Mouse (Mus musculus): Measurements from ENCODE around the gene Cd6. TPM values are rescaled to one million over a fixed set of nuclear protein-coding genes. Genes with fewer than 3 reads are reported as not detected.
A peak's percentile ranks its signal among the peaks of the same experiment; 100 is the strongest.

Gene Cd6
- total RNA-seq, 2 experiments from 2014 or later: not detected

- intact Hi-C loops (cut with DNase I): no loop called here
- DNase-seq: no peak
- no peak overlapping the region for H3K27ac ChIP-seq
- TF ChIP-seq CTCF (IDR thresholded peaks at IDR 0.05): no peak
- no peak overlapping the region for H3K4me3 ChIP-seq
Observed at GRCm38 (mm10) chr19:10855422-10855821, 25.6 kb upstream of the Cd6 start.

- peak; percentile 39 for DNase-seq
- intact Hi-C loops (cut with DNase I): no loop called here
- H3K27ac ChIP-seq: no peak overlapping the region
- no peak overlapping the region for H3K4me3 ChIP-seq
- TF ChIP-seq CTCF (IDR thresholded peaks at IDR 0.05): no peak
Observed at GRCm38 (mm10) chr19:10847311-10848087, 17.6 kb upstream of the Cd6 start.

DNA sequence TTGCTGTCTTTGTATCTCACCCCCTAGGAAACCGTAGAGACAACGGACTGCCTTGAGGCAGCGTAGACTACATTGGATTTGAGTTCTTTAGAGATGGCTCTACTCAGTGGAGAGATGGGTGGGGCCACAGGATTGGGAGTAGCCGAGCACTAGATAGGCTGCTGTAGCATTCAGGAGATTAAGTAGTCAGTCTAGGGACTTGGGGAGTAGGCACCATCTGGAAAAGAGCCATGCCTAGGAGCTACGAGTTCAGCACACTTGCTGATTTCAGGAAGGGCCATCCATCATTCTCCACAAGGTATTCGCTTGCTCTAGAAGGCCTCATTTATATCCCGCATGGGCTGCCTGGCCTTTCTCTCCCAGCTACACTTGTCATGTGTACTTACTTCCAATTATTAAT is 16.3 kb upstream of the Cd6 start:
- DNase-seq: no peak
- intact Hi-C loops (cut with DNase I): no loop called here
- TF ChIP-seq CTCF (IDR thresholded peaks at IDR 0.05): no peak
- no peak overlapping the region for H3K4me3 ChIP-seq
- no peak overlapping the region for H3K27ac ChIP-seq

DNA sequence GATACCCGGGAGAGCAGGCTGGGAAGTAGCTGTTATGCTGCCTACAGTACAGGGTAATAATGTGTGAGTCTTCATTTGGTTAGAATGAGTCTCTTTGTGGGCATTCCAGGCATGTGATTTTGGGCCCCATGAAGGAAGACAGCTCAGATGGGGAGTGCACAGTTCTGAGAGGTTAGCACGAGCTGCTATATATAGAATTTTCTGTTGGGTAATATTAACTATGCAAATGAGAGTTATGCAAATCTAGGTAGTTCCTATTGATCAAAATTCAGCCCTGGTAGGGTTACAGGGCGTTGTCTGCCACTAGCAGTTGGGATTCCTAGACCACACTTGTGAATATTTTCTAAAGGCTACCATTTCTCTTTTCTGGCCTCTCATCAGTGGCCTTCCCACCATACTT is 15.6 kb upstream of the Cd6 start:
- Histone ChIP-seq H3K4me3 (no peak overlapping the region), H3K27ac (no peak overlapping the region)
- intact Hi-C loops (cut with DNase I): no loop called here
- TF ChIP-seq CTCF (IDR thresholded peaks at IDR 0.05): no peak
- no peak for DNase-seq

DNA sequence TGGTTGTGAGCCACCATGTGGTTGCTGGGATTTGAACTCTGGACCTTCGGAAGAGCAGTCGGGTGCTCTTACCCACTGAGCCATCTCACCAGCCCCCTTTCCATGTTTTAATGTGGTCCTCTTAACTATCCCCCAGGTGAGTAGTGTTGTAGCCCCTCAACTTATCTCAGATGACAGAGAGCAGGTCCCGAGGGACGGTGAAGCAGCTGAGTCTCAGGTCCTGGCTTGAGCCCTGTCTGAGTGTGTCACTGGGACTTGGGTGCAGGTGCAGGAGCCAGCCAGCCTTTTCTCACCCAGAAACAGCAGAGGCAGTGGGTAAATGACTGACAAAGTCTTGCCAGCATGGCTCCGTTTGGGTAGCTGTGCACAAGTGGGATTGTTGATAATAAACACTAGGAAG is 14.3 kb upstream of the Cd6 start:
- intact Hi-C loops (cut with DNase I): no loop called here
- DNase-seq: no peak
- Histone ChIP-seq H3K27ac (no peak overlapping the region), H3K4me3 (no peak overlapping the region)
- no peak for TF ChIP-seq CTCF (IDR thresholded peaks at IDR 0.05)

DNA sequence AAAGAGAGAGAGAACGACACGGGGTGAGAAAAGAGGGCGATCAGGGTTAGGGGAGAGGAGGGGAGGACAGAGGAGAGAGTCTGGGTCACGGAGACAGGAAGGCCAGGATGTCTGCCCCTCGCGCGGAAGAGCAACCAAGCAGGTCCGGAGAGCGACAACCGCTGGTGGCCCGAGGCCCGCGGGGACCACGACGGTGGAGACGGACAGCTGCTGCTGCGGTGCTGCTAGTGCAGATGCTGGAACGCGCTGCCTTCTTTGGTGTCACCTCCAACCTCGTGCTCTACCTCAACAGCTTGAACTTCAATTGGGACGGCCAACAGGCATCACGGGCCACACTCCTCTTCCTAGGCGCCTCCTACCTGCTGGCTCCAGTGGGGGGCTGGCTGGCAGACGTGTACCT is 13.1 kb upstream of the Cd6 start:
- Histone ChIP-seq H3K27ac (peak overlapping the region; percentile 61; the same call in 1 of the 2 replicates), H3K4me3 (peak overlapping the region; percentile 46)
- TF ChIP-seq CTCF (IDR thresholded peaks at IDR 0.05): no peak
- no peak for DNase-seq
- intact Hi-C loops (cut with DNase I): no loop called here

GRCm38 (mm10) chr19:10841721-10842626 is 12.1 kb upstream of the Cd6 start:
- intact Hi-C loops (cut with DNase I): no loop called here
- Histone ChIP-seq H3K4me3 (peak overlapping the region; percentile 46), H3K27ac (peak overlapping the region; percentile 61)
- no peak for TF ChIP-seq CTCF (IDR thresholded peaks at IDR 0.05)
- DNase-seq: no peak

GRCm38 (mm10) chr19:10839010-10839892 is 9.4 kb upstream of the Cd6 start, which contains the start of gene Slc15a3:
TSS of gene Slc15a3 (plus strand) at chr19:10839727.
- intact Hi-C loops (cut with DNase I): no loop called here
- no peak within 1 kb of the TSS for H3K4me3 ChIP-seq
- TF ChIP-seq CTCF (IDR thresholded peaks at IDR 0.05): no peak
- H3K27ac ChIP-seq: no peak within 1 kb of the TSS
- no peak for DNase-seq

- no peak overlapping the region for H3K4me3 ChIP-seq
- DNase-seq: no peak
- TF ChIP-seq CTCF (IDR thresholded peaks at IDR 0.05): no peak
- intact Hi-C loops (cut with DNase I): no loop called here
- H3K27ac ChIP-seq: no peak overlapping the region
Observed at GRCm38 (mm10) chr19:10835671-10836070, 5.8 kb upstream of the Cd6 start.

DNA sequence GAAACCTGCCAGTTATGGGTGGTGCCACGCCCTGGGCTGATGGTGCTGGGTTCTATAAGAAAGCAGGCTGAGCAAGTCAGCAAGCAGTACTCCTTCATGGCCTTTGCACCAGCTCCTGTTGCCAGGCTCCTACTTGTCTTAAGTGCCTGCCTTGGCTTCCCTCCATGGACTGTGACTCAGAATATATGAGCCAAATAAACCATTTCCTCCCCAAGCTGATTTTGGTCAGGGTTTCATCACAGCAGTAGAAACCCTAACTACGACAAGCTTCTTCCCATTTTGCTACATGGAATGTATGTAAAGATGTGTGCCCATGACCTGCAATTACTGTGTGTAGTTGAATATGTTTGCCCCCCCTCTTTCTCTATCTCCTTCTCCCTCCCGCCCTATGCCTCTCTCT is 3.8 kb upstream of the Cd6 start:
- no peak for DNase-seq
- intact Hi-C loops (cut with DNase I): no loop called here
- no peak overlapping the region for H3K27ac ChIP-seq
- H3K4me3 ChIP-seq: no peak overlapping the region
- no peak for TF ChIP-seq CTCF (IDR thresholded peaks at IDR 0.05)

DNA sequence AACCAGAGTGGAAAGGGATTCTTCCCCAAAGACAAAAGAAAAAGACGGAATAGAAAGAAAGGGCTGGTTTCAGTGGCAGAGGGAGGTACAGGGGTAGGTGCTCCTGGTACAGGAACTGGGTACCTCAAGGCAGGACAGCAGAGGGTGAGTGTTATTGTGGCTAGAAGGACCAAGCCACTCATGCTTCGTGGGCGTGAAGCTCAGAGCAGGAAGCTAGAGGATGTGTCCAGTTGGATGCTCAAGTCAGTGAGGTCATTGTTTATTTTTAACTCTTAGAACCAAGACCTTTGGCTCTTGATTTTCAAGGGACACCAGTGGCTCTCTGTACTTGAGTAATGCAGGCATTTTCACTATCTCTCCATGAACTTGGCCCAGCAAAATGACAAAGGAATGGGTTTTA is 2.2 kb upstream of the Cd6 start:
- DNase-seq: no peak
- no peak overlapping the region for H3K4me3 ChIP-seq
- no peak for TF ChIP-seq CTCF (IDR thresholded peaks at IDR 0.05)
- intact Hi-C loops (cut with DNase I): no loop called here
- H3K27ac ChIP-seq: no peak overlapping the region

DNA sequence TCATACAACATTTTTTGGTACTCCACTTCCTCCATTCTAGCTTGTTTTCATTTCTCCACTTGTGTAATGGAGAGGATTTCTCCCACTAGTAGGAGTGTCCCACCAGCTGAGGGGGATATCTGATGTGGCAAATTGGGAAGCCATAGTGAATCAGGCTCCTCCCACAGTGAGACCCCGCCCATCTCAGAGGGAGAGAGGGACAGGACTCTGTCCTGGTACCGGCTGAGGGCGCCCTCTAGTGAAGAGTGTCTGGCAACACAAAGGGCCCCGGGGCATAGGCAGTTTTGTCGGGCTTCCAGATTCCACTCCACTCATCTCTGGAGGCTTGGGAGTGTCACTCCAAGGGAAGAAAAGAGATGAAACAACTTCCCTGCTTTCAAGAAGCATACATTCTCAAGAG is 1.6 kb upstream of the Cd6 start:
- peak; percentile 72 for TF ChIP-seq CTCF (IDR thresholded peaks at IDR 0.05)
- DNase-seq: peak; percentile 84

More for the DNA sequence above, 1.6 kb upstream of the Cd6 start:
- intact Hi-C loops (cut with DNase I): loop anchor here (1.0 kb wide), 1 partner anchor 117 kb away; no protein-coding TSS in a partner anchor
- H3K27ac ChIP-seq: no peak overlapping the region
- H3K4me3 ChIP-seq: no peak overlapping the region
